Mouse (Mus musculus) right cerebral cortex, postnatal 25 days (tissue): ENCODE results near the gene Cpeb4.

ENCODE experiments used
- DNase-seq: peaks from one replicate; pipeline ENCODE4 v3.0.0; 2022

Cpeb4 gene

DNA sequence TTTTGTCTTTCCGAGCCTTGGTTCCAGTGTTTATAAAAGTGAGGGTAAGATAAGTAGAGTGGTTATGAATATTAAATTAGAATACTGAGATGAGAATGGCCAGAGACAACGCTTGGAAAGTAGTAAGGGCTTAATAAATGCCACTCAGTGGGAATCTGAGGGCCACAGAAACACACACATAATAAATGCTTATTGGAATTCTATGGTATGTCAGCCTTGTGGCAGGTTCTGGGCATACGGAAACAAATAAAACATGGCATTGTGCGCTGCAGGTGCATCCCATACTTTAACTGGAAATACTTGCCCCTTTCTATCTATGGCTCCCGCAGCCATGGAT, 24.6 kb upstream of the Cpeb4 start:
- DNase-seq = no peak

DNA sequence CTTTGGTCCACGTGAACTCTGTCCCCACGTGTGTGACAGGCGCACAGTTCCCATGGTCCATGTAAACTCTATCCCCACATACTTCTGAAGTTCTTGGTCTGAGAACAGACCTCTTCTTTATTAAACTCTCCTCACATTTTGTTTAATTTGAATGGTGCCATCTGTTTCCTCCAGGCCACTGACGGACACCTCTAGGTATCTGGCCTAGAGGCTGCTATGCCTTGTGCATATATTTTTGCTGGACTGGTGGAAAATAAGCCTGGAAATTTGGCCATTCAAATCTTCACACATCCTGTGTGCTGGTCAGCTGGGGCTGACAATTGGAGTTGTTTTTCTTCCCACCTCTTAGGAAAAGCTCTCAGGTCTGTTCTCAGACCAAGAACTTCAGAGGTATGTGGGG, 23.3 kb upstream of the Cpeb4 start:
- no peak for DNase-seq

DNA sequence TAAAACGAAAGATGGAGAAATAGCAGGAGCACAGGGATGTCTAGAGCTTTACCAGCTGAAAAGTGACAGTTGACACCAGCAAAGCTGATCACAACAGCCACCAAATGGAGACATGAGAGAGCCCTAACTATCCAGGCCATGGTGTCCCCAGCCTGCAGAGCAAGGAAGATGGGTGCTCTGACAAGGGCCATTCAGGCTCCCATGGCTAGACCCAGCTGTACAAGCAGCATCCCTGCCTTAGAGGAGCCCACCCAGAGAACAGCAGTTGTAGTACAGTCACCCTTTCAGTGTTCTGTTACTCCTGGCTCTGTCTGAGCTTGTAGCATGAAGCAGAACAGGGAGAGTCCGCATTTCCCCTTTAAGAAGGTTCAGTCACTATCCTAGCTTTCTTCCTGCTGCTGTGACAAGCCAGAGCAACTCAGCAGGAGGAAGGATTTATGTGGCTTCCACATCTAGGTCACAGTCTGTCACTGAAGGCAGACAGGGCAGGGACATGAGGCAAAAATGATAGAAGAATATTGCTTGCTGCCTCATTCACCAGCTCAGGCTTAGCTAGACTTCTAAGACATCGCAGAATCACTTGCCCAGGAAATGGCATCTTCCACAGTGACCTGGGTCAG, 21.7 kb upstream of the Cpeb4 start:
- DNase-seq = no peak

DNA sequence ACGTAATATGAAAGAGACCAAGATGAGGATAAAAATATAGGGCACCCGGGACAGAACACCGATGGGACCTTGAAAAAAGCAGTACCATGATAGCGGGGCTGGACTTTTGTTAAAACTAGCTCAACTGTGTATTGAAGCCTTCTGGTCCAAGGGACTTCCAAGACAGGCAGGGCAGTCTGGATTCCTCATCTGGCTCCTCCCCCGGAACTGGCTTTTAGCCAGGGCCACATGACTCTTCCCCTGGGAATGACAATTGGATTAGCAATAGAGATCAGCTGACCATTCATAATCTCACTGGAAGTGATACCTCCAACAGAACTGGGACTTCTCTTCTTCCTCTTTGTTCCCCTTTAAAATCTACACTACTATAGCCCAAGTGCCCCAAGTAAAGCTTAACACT, 21.0 kb upstream of the Cpeb4 start:
- DNase-seq = no peak

DNA sequence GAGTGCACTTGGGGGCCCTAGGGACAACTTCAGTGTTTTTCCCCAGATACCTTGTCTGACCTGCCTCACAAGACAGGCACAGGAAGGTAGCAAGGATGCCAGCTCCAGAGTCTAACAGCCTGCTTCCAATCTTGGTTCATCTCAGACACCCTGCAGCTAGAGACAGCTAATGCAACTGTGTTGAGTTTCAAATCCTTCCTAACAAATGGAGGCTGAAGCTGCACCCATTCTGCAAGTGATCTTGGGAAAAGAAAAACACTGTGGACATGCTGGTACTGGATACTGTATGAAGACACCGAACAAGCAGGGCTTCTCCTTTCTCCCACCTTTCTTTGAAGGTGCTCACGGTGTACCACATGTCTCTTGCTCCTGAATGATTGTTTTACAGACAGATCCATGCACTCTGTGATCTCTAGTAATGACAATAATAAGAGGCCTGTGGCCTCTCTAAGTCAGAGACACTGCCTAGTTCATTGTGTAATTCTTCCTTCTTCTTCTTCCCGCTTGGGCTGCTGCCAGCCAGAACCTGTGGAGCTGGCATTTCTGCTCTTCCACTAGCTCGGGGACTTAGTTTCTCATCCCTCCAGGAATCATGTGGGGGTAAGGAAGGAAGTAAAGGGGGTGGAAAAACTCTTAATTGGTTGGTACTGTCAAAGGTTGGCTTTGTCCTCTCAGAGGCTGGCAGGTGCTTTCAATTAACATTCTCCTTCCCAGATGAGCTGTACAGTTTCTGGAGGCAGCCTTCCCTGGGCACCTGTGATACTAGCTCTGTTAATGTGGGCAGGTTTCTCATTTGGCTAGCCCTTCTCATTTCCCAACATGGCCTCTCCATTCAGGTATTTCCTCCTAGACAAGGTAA, 20.1 kb upstream of the Cpeb4 start:
- DNase-seq = no peak

DNA sequence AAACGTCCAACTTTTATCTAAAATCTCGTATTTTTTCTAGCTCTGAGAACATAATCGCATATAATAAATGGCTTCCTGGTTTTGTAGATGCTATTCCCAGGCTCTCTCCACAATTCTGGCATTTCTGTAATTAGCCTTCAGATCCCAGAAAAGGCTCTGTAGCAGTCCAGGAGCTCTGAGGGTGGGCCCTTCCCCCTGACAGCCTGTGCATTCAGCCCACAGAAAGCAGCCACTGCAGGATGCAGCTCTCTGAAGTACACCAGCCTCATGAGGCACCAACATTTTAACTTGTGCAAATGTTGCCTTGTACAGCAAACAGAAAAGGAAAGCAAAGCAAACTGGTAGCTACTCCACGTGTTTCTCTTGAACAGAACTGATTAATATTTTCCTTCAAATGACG, 17.1 kb upstream of the Cpeb4 start:
- DNase-seq = no peak

DNA sequence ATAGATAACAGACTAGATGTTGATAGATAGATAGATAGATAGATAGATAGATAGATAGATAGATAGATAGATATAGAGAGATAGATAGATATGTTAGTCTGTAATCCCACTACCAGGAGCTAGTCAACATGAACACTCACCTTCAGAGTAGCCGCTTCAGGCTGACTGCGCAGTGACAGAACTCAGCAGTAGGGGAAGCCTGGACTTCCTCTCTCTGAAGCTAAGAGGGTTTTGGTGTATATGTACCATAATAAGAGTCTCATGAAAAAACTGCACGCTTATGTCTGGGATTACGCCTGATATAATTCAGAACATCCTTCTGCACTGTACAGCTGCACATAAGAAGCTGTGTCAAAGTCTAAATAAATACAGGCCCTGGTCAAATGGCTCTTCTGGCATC, 14.5 kb upstream of the Cpeb4 start:
- no peak for DNase-seq

DNA sequence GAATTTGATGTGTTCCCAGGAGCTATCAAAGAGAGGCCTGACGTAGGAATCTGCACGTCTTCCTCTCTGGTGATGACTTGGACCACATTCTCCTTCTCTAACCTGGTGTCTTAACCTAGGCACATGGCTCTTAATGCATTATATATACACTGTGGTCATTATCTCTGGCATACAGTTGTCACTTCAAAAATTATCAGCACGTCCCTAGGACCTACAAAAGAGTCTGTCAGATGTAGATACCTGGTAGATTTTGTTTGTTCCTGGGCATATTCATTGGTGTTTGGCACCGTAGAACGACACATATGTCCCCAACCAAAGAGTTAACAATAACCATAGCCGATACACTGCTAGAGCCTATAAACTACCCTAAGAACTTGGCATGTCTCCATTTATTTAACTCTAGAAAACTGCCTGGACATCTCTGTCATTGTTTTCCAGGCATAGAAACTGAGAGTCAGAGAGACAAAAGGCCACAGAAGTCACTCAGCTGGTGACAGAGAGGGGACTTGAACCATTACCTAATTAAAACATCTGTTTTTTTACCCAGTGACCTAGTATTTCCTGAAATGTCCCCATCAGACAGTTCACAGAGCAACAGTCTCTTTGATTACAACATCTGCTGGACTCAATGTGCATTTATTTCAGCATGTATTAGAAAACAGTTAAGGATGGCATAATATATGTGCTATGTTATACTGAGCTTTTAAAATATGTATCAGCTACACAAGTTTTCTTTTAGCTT, 10.7 kb upstream of the Cpeb4 start:
- no peak for DNase-seq

DNA sequence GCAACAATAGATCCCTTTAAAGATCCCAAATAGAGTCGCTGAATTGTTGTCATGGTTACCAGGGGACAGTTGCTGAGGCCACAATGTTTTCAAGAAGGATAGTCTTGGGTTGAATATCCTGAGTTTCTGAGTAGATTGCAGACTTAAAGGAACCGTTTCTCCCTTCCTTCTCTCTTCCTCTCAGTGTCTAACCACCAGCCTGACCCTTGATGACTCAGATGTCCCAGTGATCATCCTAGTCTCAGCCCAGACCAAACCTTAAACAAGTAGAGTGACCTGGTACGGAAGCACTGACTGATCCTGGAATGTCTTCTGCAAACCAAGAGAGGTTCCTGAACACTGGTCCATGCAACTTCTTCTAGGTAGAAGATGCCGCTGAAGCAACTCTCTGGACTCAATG, 4.0 kb upstream of the Cpeb4 start:
- no peak for DNase-seq

DNA sequence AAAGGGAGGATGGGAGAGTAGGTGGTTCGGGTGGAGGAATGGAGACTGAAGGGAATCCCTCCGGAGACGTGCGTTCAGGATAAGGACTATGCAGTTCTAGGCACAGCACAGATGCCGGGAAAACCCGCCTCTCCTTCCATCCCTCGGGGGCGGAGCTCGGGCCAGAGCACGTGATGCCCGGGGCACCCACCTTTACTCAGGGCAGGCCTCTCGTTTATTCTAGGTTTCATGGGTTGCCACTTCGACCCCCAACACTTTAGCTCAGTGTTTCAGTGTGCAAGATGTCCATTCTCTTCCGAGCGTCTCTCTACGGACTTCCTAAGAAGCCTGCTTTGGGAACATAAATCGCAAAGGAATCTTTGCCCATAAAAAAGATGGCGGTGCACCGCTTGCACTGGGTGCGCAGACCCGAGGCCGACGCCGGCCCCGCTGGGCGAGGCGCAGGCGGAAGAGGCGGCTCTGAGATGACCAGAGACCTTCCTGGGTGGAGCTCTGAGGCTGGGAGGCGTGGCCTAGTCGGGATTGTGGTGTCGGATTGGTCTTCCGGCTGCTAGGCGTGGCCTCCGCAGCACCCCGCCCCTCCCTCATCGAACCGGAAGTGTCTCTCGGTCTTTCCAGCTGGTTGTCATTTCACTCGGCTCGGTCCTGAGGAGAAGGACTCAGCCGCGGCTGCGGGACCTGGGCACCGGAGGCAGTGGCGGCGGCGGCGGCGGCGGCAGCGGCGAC, 1.6 kb upstream of the Cpeb4 start:
- DNase-seq = peak; percentile 98

DNA sequence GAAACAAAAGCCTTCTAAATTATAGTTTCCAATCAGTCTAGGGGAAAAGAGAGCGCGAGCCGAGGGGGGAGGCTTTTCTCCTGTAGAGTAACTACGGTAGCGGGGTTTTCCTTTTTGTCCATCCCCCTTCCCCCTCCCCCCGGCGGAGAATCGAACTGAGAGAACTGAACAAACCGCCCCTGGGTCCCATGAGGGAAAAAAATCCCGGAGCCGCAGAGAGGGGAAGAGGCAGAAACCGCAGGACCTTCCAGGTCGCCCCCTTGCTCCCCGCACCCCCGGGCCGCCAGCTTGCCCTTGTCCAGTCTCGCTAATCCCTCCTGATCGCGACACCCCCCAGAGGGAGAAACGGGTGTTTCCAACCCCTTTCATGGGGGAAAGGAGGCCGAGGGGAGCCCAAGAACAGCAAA, 873 bp upstream of the Cpeb4 start:
- DNase-seq = peak; percentile 38

DNA sequence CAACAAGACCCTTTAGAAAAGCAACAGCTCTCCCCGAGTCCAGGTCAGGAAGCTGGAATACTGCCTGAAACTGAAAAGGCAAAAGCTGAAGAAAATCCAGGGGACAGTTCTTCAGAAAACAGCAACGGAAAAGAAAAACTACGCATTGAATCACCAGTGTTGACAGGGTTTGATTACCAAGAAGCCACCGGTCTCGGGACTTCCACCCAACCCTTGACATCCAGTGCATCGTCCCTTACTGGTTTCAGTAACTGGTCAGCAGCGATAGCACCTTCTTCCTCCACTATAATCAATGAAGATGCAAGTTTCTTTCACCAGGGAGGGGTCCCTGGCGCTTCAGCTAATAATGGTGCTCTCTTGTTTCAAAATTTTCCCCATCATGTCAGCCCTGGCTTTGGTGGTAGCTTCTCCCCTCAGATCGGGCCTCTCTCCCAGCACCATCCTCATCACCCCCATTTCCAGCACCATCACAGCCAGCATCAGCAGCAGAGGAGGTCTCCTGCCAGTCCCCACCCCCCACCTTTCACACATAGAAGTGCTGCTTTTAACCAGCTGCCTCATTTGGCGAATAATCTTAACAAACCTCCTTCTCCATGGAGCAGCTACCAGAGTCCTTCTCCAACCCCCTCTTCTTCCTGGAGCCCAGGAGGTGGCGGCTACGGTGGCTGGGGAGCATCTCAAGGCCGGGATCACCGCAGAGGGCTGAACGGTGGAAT, 693 bp downstream of the Cpeb4 start:
- DNase-seq = peak; percentile 55

DNA sequence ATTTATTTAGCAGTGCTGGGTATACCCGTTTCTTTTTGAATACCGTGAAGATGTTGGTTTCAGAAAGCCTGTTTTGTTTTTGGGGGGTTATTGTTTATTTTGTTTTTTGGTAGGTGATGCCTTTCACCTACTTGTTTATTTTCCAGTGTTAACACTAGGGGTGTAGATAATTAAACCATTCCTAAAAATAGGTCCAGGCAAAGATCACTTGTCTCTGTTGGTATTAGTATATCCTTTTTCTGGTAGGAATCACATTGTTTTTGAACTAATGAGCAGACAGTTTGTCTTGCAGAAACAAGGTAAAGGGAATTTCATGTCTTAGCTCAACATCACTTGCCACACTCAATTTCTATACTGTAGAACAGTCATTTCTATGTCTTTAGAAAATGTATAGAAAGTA, 2.1 kb downstream of the Cpeb4 start:
- no peak for DNase-seq

DNA sequence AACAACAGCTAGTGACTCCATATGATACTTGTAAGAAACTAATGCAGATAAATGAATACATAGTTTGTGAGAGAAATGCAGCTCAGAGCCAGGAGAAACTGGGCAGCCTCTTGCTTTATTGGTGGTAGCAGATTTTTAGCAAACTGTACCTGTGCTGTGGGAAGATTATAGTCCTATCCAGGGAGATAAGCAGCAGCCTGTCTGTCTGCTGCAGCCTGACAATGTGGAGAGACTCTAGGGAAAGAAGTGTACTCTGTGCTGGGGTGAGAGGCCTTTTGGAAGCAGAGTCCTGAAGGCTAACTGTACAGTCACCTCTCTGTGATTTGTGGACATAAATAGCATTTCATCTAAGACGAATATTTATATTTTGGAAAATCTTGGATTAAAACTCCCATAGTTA, 11.7 kb downstream of the Cpeb4 start:
- no peak for DNase-seq

DNA sequence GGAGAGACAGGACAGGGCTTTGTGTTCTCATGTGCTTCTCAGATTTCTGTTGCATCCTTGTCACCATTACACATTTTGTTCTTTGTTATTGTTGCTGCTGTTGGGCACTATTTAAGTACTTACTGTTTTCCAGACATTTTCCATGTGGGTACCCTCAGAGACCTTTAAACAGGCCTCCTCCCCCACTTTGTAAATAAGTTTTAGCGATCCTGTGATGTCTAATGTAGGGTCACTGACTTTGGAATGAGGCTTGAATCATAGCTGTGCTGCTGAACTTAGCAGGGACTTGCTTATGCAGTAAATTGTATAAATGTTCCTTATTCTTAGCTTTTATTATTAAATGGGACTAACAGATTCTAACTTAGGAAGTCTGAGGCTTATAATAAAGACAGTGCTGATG, 13.8 kb downstream of the Cpeb4 start:
- DNase-seq = no peak

DNA sequence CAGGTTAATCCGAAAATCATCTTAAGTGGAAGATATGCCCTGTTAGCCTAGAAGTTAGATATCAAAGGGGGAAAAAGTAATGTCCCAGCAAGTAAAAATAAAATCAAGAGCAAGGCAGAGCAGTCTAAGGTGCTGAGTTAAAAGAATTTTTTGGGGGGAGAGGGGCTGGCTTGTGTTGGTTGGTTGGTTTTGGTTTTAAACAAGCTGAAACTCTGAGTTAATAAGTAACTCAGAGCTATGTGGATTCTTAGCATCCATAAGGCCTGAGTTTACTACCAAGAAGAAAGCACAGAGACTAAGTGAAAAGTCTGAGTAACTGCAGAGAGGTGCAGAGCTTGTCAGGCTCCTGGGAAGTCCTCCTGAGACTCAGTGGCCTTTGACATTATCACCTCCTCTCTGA, 16.2 kb downstream of the Cpeb4 start:
- DNase-seq = no peak

DNA sequence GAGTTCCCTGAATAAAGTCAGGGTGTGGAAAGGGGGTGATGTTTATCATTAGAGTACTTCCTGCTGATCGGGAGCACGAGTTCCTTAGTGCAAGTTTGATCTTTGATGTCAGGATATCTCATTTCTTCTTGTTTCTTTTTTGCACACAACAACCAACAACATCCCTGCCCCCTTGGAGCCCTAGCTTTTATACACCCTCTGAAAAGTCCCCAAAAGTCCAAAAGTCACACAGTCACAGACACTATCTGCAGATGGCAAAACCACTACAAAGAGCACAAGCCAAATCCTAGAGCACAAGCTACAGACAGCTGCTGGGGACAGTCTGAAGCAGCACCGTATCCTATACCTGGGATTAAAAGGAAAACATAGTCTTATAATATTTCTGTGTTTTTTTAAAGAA, 20.1 kb downstream of the Cpeb4 start:
- no peak for DNase-seq

DNA sequence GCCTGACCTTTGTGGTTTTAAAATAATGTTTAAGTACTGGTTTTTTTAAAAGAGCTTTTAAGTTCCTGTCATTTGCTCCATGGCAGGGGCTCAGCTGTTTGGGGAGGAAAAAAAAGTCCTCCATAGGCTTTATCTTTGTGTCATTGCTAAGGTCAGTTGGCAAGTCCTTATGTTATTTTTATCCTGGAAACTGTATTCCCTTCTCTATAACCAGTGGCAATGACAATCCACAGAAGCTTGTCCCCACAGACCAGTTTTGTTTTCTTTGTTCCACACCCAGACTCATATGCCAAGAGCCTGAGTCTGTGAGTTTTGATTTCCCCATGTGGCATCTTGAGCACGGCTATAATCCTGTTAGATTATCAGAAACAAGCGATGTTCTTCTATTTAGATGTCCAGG, 21.6 kb downstream of the Cpeb4 start:
- no peak for DNase-seq

DNA sequence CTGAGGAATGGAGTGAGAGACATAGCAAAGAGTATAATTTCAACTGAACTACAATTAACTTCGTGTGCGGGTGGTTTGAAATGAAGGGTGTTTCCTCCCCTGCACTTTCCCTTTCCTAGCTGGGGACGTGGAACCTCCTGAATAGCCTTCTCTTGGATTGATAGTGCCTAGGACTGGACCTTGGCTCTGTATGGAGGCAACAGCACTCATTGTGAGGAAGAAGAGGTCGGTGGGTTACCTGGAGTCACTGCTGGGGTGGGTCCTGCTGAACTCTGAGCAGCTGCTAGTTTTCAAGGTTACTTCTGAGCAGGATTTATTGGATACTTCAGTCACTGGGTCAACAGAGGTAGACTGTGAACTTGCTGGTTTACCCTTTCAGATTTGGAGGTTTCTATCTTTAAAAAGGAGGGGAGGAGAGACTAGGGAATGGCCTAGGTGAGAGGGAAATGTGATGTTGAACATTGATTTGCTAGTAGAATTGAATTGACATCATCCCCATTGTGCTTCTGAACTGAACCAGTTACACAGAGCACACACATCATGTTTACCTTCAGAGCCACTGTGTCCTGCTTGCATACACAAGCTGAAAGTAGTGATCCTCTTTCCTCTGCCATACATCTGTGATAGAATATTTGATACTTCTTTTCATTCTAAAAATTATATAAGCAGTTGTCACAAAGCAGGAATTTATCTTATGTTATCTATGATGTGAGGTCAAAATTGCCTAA, 24.2 kb downstream of the Cpeb4 start:
- no peak for DNase-seq

DNA sequence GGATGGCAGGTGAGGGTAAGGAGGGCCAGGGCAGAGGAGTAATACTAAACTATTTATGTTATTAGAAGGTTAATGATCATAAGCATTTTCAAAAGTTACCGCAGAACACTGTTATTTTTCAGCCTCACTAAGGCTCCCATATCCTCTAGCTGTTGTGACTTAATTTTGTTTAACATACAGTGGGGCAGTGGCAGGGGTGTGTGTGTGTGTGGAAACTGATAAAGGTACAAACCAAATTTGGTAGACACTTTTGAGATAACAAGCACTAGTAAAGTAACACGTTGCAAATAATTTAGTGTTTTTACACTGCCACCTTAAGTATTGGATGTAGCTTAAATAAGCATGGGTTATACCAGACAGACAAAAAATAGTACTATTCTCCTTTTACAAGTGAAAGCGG, 24.9 kb downstream of the Cpeb4 start:
- no peak for DNase-seq

DNA sequence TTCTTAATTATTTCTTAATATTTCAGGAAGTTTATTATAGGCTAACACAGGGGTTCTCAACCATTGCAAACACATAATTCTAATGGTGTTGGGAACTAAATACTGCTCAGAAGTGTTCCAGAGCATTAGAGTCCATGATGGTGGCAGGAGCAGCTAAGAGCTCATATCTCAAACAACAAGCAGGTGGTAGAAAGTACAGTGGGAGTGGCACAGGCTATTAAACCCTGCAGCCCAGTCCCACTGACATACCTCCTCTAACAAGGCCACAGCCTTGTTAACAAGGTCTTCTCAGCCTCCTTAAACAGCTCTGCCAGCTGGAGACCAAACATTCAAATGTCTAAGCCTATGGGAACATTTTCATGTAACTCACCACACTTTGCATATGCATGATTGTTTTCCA, 27.2 kb downstream of the Cpeb4 start:
- DNase-seq = no peak

DNA sequence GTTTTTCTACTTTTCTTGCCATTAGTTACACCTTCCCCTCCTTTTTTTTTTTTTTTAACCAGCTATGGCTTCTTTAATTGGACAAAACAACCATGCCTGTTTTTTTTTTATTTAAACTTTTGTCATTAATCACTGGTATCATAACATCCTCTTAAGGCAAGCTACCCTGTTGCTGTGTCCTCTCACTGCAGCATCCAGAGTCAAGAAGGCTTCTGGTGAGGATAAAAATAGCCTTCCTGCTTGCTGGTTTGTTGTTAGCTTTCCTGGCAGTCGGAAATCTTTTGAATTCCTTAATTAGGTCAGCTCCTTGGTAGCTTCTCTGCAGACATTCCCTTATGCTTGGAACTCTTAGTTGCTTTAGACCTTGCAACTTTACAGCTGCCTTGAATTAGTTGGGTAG, 28.7 kb downstream of the Cpeb4 start:
- DNase-seq = no peak
